Mouse (Mus musculus) midbrain, embryonic 12.5 days (tissue): ENCODE results near the gene Plvap. TPM values are rescaled to one million over a fixed set of nuclear protein-coding genes. Genes with fewer than 3 reads are reported as not detected.

Source experiments
- ATAC-seq: fragments of 200-750 bp; cut with Nextera tagmentation; 2 replicates; pipeline ENCODE4 v1.8.0; 2017; ENCODE audit warnings: low read depth, moderate TSS enrichment, moderate library complexity; ENCODE audit not compliant: low FRiP score
- H3K27ac ChIP-seq: fragments of 300-500 bp; sonication (generic); replicated peaks from 2 replicates; pipeline ENCODE4 v1.5.1; 2016; ENCODE audit warnings: mild to moderate bottlenecking
- H3K27me3 ChIP-seq: fragments of 300-500 bp; sonication (generic); 2 replicates; pipeline ENCODE4 v1.6.1; 2016; ENCODE audit warnings: mild to moderate bottlenecking
- H3K36me3 ChIP-seq: fragments of 300-500 bp; sonication (generic); 2 replicates; pipeline ENCODE4 v1.6.1; 2016
- H3K4me1 ChIP-seq: fragments of 300-500 bp; sonication (generic); 2 replicates; pipeline ENCODE4 v1.6.1; 2016
- H3K4me2 ChIP-seq: fragments of 300-500 bp; sonication (generic); replicated peaks from 2 replicates; pipeline ENCODE4 v1.6.1; 2016; ENCODE audit warnings: mild to moderate bottlenecking, moderate library complexity
- H3K4me3 ChIP-seq: fragments of 300-500 bp; sonication (generic); 2 replicates; pipeline ENCODE4 v1.5.1; 2016; ENCODE audit warnings: mild to moderate bottlenecking
- H3K9ac ChIP-seq: fragments of 300-500 bp; sonication (generic); replicated peaks from 2 replicates; pipeline ENCODE4 v1.6.1; 2016; ENCODE audit warnings: mild to moderate bottlenecking, moderate library complexity
- H3K9me3 ChIP-seq: fragments of 300-500 bp; sonication (generic); 2 replicates; pipeline ENCODE4 v1.6.1; 2016; ENCODE audit warnings: mild to moderate bottlenecking
- WGBS: fragments of 180-500 bp; shearing (Covaris S2); methylation state at CpG from one replicate; pipeline ENCODE4 v1.1.7; 2016; 5-methylcytosine and 5-hydroxymethylcytosine counted together
- polyA plus RNA-seq: library from polyadenylated mRNA; unstranded; fragments of >200 nt; fragmentation: Nextera tagmentation; extraction: Ambion mirVana; gene quantifications from 2 replicates; pipeline ENCODE4 v1.2.1, GENCODE M21; 2016

Plvap gene
- polyA plus RNA-seq, result 26.9 and 29.5 TPM in 2 replicates

DNA sequence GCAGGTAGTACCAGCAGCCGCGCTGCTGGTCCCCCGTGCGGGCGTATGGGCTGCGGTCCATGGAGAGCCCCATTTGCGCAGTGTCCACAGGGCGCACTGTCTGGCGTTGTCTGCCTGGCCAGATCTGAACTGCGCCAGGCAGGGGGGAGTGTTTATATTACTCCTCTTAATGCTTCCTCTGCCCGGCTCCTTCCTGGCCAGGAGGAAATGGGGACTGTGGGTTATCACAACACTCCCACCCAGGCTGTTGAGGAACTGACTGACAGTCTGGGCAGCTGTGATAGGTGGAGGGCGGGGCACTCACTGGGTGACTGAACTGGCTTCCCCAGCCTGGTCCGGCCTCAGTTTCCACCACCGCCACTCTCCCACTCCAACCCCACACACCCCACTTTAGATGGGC lies at the start of gene Plvap:
Gene Plvap, minus strand, starts transcription at position 109 of the 400 bp plus-strand sequence.
- no peak within 1 kb of the TSS for H3K27ac ChIP-seq
- ATAC-seq, result no peak
- WGBS, result 71% methylated on average over 14 of the region's 14 CpGs
- H3K9me3 ChIP-seq, result no peaks in the 10 kb centered on the region
- no peak within 1 kb of the TSS for H3K4me3 ChIP-seq
- H3K4me2 ChIP-seq, result no peak within 1 kb of the TSS
- no peak within 1 kb of the TSS for H3K9ac ChIP-seq
- H3K27me3 ChIP-seq, result peaks cover 52% of the 10 kb centered on the region
- peaks cover 9% of the 10 kb centered on the region for H3K4me1 ChIP-seq
- H3K36me3 ChIP-seq, result no peaks in the 10 kb centered on the region

DNA sequence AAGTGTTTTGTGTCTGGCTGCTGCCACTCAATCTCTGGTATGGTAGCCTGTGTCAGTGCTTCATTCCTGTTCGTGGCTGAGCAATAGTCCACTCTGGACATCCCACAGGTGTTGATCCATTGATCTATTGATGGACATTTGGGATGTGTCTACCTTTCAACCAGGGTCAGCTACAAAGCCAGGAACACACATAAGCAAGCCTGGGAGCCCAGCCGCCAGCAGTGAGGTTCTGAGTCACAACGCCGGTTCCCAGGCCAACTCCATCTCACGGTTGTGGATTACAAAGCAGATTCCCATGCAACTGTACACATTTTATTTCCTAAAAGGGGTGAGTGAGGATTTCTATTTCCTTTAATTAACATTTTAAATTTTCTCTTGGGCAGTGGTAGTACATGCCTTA lies 49.2 kb upstream of the Plvap start:
- Histone ChIP-seq H3K9me3 (peaks cover 6% of the 10 kb centered on the region), H3K9ac (no peak overlapping the region), H3K4me2 (no peak overlapping the region), H3K36me3 (no peaks in the 10 kb centered on the region), H3K4me1 (peaks cover 17% of the 10 kb centered on the region), H3K27me3 (peaks cover 85% of the 10 kb centered on the region), H3K4me3 (no peak overlapping the region), H3K27ac (no peak overlapping the region)
- no peak for ATAC-seq
- WGBS, result 86% methylated on average over 5 of the region's 5 CpGs

DNA sequence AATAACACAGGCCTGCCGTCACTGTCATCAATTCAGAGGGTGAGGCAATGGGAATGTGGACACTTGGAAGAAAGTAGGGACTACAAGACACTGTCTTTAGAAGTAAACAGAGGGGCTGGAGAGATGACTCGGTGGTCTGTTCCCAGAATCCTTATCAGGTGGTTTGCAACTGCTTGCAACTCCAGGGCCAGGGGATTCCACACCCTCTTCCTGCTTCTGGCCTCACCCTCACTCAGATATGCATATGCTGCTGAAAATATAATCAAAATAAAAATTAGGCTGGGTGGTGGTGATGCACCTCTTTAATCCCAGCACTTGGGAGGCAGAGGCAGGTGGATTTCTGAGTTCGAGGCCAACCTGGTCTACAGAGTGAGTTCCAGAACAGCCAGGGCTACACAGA lies 48.5 kb upstream of the Plvap start:
- H3K27me3 ChIP-seq, result peaks cover 87% of the 10 kb centered on the region
- 83% methylated on average over 3 of the region's 3 CpGs for WGBS
- no peak overlapping the region for H3K9ac ChIP-seq
- H3K36me3 ChIP-seq, result no peaks in the 10 kb centered on the region
- no peak overlapping the region for H3K27ac ChIP-seq
- peaks cover 17% of the 10 kb centered on the region for H3K4me1 ChIP-seq
- H3K4me3 ChIP-seq, result no peak overlapping the region
- H3K4me2 ChIP-seq, result no peak overlapping the region
- ATAC-seq, result no peak
- peaks cover 6% of the 10 kb centered on the region for H3K9me3 ChIP-seq

DNA sequence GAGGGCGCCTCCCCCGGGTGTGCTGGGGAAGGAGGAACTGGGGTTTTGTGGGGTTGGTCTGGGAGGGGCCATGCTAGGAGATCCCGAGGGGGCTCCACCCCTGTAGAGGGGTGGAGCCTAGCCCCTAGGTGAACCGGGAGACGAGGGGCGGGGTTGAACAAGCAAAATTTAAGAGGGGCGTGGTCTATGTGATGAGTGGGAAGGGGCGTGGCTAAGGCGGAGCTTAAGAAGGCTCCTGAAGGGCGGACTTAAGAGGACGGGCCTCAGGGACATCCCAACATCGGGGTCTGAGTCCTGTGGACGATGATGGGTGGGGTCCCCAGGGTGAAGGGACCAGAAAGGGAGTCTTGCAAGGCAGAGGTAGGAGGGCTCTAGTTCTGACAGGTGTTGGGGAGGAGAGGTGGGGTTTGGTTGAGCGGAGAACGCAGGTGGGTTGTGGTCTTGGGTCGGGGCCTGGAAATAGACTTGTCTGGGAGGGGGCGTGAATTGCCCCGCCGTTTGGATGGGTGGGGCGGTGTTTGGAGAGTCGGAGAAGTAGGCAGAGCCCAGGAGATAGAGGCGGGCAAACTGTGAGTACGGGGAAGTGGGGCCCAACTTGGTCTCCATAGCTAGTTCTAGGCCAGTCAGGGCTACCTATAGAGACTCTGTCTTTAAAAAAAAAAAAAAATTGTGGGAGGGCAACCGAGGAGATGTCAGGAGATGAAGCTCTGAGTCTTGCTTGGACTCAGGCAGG lies 47.6 kb upstream of the Plvap start:
- Histone ChIP-seq H3K4me1 (peaks cover 17% of the 10 kb centered on the region), H3K9ac (no peak overlapping the region), H3K36me3 (no peaks in the 10 kb centered on the region), H3K9me3 (peaks cover 3% of the 10 kb centered on the region), H3K27me3 (peaks cover 95% of the 10 kb centered on the region), H3K27ac (no peak overlapping the region), H3K4me2 (peak overlapping the region; percentile 45), H3K4me3 (peak overlapping the region; percentile 24)
- ATAC-seq, result 0 out of 2 replicates have a peak, but pooled peaks have one; percentile 14
- 2% methylated on average over 24 of the region's 24 CpGs for whole genome bisulfite sequencing

DNA sequence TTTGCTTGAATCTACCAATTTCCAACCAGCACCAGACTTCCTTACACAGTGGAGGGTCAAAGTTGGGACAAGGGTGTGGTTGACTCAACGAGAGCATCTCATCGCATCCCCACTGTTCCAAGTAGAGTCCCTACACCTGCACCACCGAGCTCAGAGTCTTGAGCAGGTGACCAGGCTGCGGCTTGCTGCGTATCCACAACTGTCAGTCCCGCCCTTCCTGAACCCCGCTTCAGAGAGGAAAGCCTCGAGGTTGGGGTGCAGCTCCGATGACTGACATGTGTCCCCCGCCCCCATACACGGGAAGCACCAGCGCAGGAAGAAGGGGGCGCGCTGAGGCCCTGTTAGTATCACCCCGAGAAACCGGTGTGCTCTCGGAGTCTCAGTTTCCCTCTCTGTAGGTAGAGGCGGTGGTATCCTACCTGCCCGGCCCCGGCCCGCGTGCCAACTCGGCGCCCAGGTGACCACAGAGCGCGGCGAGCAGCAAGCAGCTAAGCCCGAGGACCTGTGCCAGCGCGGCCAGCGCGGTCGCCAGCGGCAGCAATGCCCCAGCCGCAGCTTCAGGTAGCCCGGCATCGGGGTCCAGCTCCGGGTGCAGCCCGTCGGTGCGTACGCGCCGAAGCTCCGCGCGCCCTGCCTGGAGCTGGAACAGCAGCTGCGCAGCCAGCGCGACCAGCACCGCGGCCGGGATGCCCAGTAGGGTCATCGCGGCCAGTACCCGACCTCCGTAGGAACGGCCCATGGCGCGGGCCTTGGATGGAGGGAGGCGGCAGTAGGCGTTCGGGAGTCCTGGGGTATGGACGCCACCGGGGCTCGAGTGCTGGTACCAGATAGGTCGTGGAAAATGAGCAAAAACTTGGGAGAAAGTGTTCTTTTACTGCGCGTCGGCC lies 46.8 kb upstream of the Plvap start, which contains the start of gene Tmem221:
Gene Tmem221, minus strand, starts transcription at position 801 of the 887 bp plus-strand sequence.
- Histone ChIP-seq H3K27me3 (peaks cover 97% of the 10 kb centered on the region), H3K9me3 (no peaks in the 10 kb centered on the region), H3K4me3 (peak within 1 kb of the TSS; percentile 24), H3K4me1 (peaks cover 17% of the 10 kb centered on the region), H3K27ac (no peak within 1 kb of the TSS), H3K9ac (no peak within 1 kb of the TSS), H3K36me3 (no peaks in the 10 kb centered on the region), H3K4me2 (peak within 1 kb of the TSS; percentile 45)
- WGBS, result 6% methylated on average over 70 of the region's 70 CpGs
- ATAC-seq, result 0 out of 2 replicates have a peak, but pooled peaks have one; percentile 7

DNA sequence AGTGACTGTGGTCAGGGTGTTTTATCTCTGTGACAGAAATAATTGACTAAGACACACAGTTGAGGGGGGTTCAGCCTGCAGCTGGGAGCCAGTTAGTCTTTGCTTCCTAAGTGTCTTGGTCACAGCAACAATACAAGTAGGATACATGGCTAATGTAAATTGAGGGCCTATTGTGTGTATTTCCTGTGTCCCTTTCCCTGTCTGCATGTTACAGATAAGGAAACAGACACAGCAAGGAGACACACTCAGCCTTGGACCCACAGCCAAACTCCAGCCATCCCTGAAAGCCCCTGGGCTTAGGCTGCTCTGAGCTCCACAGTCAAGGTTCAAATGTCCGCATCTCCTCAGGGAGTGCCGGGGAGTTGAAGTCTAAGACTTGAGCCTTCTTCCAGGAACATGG lies 43.1 kb upstream of the Plvap start:
- 84% methylated on average over 2 of the region's 2 CpGs for WGBS
- peaks cover 60% of the 10 kb centered on the region for H3K27me3 ChIP-seq
- no peak overlapping the region for H3K4me2 ChIP-seq

DNA sequence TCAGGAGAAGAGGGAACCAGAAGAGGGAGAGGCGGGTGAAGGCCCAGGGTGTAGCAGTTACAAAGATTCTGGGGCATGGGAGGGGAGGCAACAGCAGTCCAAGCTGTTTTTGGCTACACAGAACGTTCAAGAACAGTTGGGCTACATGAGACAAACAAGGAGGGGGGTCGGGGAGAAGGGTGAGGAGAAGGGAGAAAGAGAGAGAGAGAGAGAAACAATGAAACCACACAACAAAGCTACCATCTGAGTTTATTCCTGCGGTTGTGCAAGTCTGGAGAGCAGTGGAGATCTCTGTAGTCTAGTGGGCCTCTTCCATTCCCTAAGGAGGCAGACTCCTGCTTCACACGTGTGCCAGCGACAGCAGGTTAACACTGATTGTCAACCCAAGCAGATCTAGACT lies 42.4 kb upstream of the Plvap start:
- Histone ChIP-seq H3K36me3 (no peaks in the 10 kb centered on the region), H3K9ac (no peak overlapping the region), H3K4me2 (no peak overlapping the region), H3K27ac (no peak overlapping the region), H3K27me3 (peaks cover 54% of the 10 kb centered on the region), H3K9me3 (no peaks in the 10 kb centered on the region), H3K4me1 (peaks cover 7% of the 10 kb centered on the region), H3K4me3 (no peak overlapping the region)
- WGBS, result 74% methylated on average over 6 of the region's 6 CpGs
- no peak for ATAC-seq

More for the DNA sequence above, 43.1 kb upstream of the Plvap start:
- Histone ChIP-seq H3K36me3 (no peaks in the 10 kb centered on the region), H3K27ac (no peak overlapping the region), H3K4me1 (peaks cover 9% of the 10 kb centered on the region), H3K4me3 (no peak overlapping the region), H3K9ac (no peak overlapping the region), H3K9me3 (no peaks in the 10 kb centered on the region)
- ATAC-seq, result no peak

DNA sequence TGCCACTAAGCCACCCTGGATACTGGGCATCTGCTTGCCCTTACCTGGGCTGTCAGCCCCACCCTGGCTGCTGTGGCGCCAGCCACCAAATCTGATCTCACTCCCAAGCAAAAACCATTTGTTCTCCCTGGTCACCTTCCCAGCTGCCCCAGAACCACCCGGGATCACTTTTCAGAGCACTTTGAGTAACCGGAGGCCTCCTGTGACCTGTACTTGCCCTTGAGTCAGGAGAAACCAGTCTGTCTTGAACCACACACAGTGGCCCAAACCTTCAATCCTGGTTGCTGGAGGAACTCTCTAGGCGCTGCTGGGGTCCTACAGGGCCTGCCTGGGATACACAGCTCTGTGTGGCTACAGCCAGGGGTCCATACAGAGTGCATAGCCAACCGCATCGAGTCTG lies 41.2 kb upstream of the Plvap start:
- Histone ChIP-seq H3K4me2 (no peak overlapping the region), H3K9me3 (no peaks in the 10 kb centered on the region), H3K9ac (no peak overlapping the region), H3K4me3 (no peak overlapping the region), H3K27ac (no peak overlapping the region), H3K36me3 (peaks cover 10% of the 10 kb centered on the region), H3K27me3 (peaks cover 42% of the 10 kb centered on the region), H3K4me1 (no peaks in the 10 kb centered on the region)
- no peak for ATAC-seq
- 74% methylated on average over 6 of the region's 6 CpGs for WGBS

DNA sequence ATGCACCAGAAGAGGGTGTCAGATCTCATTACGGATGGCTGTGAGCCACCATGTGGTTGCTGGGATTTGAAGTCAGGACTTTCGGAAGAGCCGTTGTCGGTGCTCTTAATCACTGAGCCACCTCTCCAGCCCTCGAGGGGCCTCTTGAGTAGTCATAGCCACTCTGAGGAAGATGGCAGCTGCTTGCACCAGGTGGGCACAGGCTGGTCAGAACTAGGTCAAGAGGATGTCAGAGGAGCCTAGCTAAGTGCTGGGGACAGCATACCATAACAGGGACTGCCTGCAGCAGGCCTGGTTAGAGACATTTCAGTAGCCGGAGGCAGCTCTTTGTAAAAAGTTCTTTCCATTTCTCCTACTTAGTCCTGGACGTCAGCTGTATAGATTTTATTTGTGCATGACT lies 39.2 kb upstream of the Plvap start:
- Histone ChIP-seq H3K4me3 (no peak overlapping the region), H3K9me3 (no peaks in the 10 kb centered on the region), H3K27ac (no peak overlapping the region), H3K27me3 (peaks cover 21% of the 10 kb centered on the region), H3K4me2 (no peak overlapping the region), H3K4me1 (no peaks in the 10 kb centered on the region), H3K9ac (no peak overlapping the region), H3K36me3 (peaks cover 21% of the 10 kb centered on the region)
- WGBS, result 73% methylated on average over 7 of the region's 7 CpGs
- ATAC-seq, result no peak

DNA sequence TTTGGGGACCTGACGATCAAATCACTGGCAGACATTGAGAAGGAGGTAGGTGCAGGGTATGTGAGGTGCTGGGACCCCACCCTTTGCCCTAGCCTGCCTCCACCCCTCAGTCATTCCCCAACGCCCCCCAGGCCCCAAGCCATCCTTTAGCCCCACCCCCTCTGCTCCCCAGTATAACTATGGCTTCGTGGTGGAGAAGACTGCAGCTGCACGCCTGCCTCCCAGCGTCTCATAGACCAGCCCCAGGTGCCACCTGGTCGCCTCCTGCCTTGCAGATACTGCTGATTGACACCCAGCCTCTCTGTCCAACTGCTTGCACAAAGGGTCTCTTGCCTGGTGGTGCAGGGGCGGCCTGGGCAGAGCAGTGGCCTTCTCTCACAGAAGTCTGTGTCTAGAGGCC lies 36.0 kb upstream of the Plvap start:
- no peak overlapping the region for H3K4me3 ChIP-seq
- no peak overlapping the region for H3K4me2 ChIP-seq
- no peak overlapping the region for H3K27ac ChIP-seq
- no peak overlapping the region for H3K9ac ChIP-seq
- ATAC-seq, result no peak
- H3K36me3 ChIP-seq, result peaks cover 29% of the 10 kb centered on the region
- no peaks in the 10 kb centered on the region for H3K9me3 ChIP-seq
- WGBS, result 89% methylated on average over 7 of the region's 7 CpGs
- H3K4me1 ChIP-seq, result peaks cover 10% of the 10 kb centered on the region
- no peaks in the 10 kb centered on the region for H3K27me3 ChIP-seq

DNA sequence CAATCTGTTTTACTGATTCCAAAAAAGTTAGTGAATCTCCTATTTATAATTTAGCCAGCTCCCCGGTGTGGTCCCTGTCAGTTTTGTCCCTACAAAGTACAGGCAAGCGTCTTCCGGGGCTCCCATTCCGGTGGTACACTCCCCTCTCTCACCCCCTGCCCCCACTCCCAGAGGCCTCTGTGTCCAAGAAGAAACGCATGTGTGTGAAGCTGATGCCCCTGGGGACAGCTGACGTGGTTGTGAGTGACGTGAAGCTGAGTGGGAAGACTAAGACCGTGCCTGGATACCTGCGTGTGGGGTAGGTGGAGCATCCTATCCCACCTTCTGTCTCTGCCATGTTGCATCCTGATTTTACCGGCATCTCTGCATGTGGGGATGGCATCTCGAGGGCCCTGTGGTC lies 33.5 kb upstream of the Plvap start:
- 92% methylated on average over 11 of the region's 11 CpGs for WGBS
- no peak overlapping the region for H3K4me2 ChIP-seq

DNA sequence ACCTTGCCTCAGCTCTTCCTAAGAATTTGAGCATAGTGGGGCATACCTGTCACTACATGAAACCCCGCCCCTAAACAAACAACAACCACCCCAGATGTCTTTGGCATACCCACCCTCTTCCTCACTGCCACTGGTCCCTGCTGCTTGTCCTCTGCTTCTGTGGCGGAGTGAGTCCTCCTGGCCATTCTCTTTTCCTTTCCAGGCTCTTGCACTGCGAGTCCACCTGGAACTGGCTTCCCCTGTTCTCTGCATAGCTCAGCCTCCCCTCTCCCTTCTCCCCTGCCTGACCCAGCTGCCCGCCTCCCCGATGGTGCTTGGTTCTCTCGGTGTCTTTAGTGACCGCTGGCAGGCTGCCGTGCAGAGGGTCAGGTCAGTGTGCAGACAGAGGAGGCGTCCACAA lies 32.2 kb upstream of the Plvap start:
- no peak overlapping the region for H3K27ac ChIP-seq
- H3K9ac ChIP-seq, result peak overlapping the region; percentile 81
- peak overlapping the region; percentile 94 for H3K4me2 ChIP-seq
- H3K27me3 ChIP-seq, result peaks cover 9% of the 10 kb centered on the region; the same call in 1 of the 2 replicates
- H3K4me3 ChIP-seq, result peak overlapping the region; percentile 89
- peaks cover 28% of the 10 kb centered on the region for H3K36me3 ChIP-seq
- H3K4me1 ChIP-seq, result peaks cover 10% of the 10 kb centered on the region
- H3K9me3 ChIP-seq, result no peaks in the 10 kb centered on the region
- 88% methylated on average over 9 of the region's 9 CpGs for WGBS
- no peak for ATAC-seq

More for the DNA sequence above, 33.5 kb upstream of the Plvap start:
- Histone ChIP-seq H3K27me3 (no peaks in the 10 kb centered on the region), H3K9me3 (no peaks in the 10 kb centered on the region), H3K4me1 (peaks cover 10% of the 10 kb centered on the region), H3K27ac (no peak overlapping the region), H3K4me3 (no peak overlapping the region), H3K36me3 (peaks cover 29% of the 10 kb centered on the region), H3K9ac (no peak overlapping the region)
- no peak for ATAC-seq
